Mouse (Mus musculus) spleen, adult 2 months (tissue): ENCODE measurements around the gene Zfp37.

Experiments used
- CTCF ChIP-seq: fragments of 200-500 bp; IDR thresholded peaks from 2 replicates; pipeline ENCODE4 v1.5.1; 2011; ENCODE audit warnings: mild to moderate bottlenecking, inconsistent platforms; ENCODE audit not compliant: insufficient read depth, insufficient read length, insufficient replicate concordance; ENCODE audit errors: extremely low read depth
- POLR2A ChIP-seq: fragments of 200-500 bp; IDR thresholded peaks from 2 replicates; pipeline ENCODE4 v1.6.1; 2011; ENCODE audit warnings: low read depth, low read length, inconsistent platforms

GRCm38 (mm10) chr4:62229448-62229847 is 1.4 kb downstream of the Zfp37 start:
- TF ChIP-seq CTCF = no peak
- no peak for TF ChIP-seq POLR2A
